Mouse (Mus musculus) ES-E14 (cell line): ENCODE measurements at regions not wholly inside any gene's neighbourhood (a gene's known extent, or its start where the extent isn't known, plus 50 kb on each side); places are given as distances from the start of the nearest gene placed in this dataset.

Source experiments
- DNase-seq: peaks from one replicate; pipeline ENCODE4 v3.0.0-alpha.2; 2013; ENCODE audit warnings: low read depth, low spot score
- H3K27ac ChIP-seq: 2 replicates; pipeline ENCODE4 v1.5.1; 2012; ENCODE audit warnings: low read depth, mild to moderate bottlenecking, low read length, moderate library complexity, mixed read lengths; ENCODE audit not compliant: poor library complexity, insufficient read depth, severe bottlenecking
- H3K36me3 ChIP-seq: 2 replicates; pipeline ENCODE4 v1.6.1; 2012; ENCODE audit warnings: mild to moderate bottlenecking, low read length, moderate library complexity, mixed read lengths; ENCODE audit not compliant: control insufficient read depth, poor library complexity, insufficient read depth, severe bottlenecking
- H3K4me1 ChIP-seq, 2 experiments: fragments of 150-350 bp in 1 of 2; sonication (generic) in 1 of 2; 2 replicates each; pipeline ENCODE4 v1.6.1; 2012; ENCODE audit warnings: low read length in 2 of 2, mild to moderate bottlenecking in 1 of 2, mixed read lengths in 1 of 2; ENCODE audit not compliant: control insufficient read depth in 2 of 2, insufficient read depth in 2 of 2, poor library complexity in 1 of 2
- H3K4me3 ChIP-seq, 2 experiments: fragments of 150-350 bp in 1 of 2; sonication (generic) in 1 of 2; 2 replicates each; pipeline ENCODE4 v1.5.1; 2012; ENCODE audit warnings: low read length in 2 of 2, low read depth in 1 of 2, mild to moderate bottlenecking in 1 of 2, mixed read lengths in 1 of 2; ENCODE audit not compliant: insufficient read depth in 1 of 2, poor library complexity in 1 of 2, severe bottlenecking in 1 of 2
- H3K9ac ChIP-seq: 2 replicates; pipeline ENCODE4 v1.6.1; 2012; ENCODE audit warnings: low read depth, mild to moderate bottlenecking, low read length, mixed read lengths; ENCODE audit not compliant: poor library complexity, insufficient read depth, severe bottlenecking
- H3K9me3 ChIP-seq: fragments of 150-350 bp; sonication (generic); 2 replicates; pipeline ENCODE4 v1.6.1; 2012; ENCODE audit warnings: low read depth, mild to moderate bottlenecking, low read length; ENCODE audit not compliant: control insufficient read depth, insufficient read depth
- CHD2 ChIP-seq: IDR thresholded peaks from 2 replicates; pipeline ENCODE4 v1.6.1; 2014; ENCODE audit warnings: mild to moderate bottlenecking, low read depth, low read length, inconsistent platforms
- HCFC1 ChIP-seq: IDR thresholded peaks from 2 replicates; pipeline ENCODE4 v1.6.1; 2012; ENCODE audit warnings: low read length, inconsistent platforms, borderline replicate concordance; ENCODE audit not compliant: insufficient read depth
- MAFK ChIP-seq: IDR thresholded peaks from 2 replicates; pipeline ENCODE4 v1.6.1; 2014; ENCODE audit warnings: mild to moderate bottlenecking, low read depth, low read length, inconsistent platforms; ENCODE audit not compliant: insufficient read depth
- ZC3H11A ChIP-seq: IDR thresholded peaks from 2 replicates; pipeline ENCODE4 v1.6.1; 2012; ENCODE audit warnings: low read depth, mild to moderate bottlenecking, inconsistent platforms, low read length, borderline replicate concordance
- ZNF384 ChIP-seq: IDR thresholded peaks from 2 replicates; pipeline ENCODE4 v1.6.1; 2012; ENCODE audit warnings: low read depth, low read length, inconsistent platforms
- in situ Hi-C, 2 experiments: fragments of 600-800 bp; cut with MboI; formaldehyde crosslinking; loops; one replicate each; pipeline ENCODE4 v1.15.1; 2025; ENCODE audit warnings: low sequenced_read_pairs in 2 of 2, inconsistent platforms in 1 of 2; ENCODE audit not compliant: unreplicated experiment in 2 of 2

DNA sequence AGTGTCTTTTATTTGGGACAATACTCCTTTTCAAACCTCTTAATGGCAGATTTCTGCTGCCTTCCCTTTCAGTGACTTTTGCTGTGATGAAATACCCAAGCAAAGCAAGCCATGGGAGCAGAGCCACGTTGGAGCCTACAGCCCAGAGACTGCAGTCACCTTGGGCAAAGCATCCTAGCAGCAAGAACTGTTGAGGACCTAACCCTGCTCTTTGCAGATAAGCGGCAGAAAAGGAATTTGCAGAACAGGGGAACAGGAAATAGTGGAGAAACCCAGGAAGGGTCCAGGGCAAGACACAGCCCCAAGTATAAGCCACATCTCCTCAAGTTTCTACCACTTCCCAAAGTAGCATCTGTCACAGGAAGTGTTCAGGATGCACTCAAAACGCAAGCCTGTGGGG is 426.5 kb downstream of the Prss52 start:
- TF ChIP-seq MAFK (no peak), ZNF384 (no peak), HCFC1 (no peak), ZC3H11A (no peak), CHD2 (no peak)
- no peak for DNase-seq
- Histone ChIP-seq H3K9ac (no peak overlapping the region), H3K4me1 (no peaks in the 10 kb centered on the region), H3K36me3 (no peaks in the 10 kb centered on the region), H3K4me3 (no peak overlapping the region), H3K9me3 (no peaks in the 10 kb centered on the region), H3K27ac (no peak overlapping the region)
- in situ Hi-C loops = no loop called here

DNA sequence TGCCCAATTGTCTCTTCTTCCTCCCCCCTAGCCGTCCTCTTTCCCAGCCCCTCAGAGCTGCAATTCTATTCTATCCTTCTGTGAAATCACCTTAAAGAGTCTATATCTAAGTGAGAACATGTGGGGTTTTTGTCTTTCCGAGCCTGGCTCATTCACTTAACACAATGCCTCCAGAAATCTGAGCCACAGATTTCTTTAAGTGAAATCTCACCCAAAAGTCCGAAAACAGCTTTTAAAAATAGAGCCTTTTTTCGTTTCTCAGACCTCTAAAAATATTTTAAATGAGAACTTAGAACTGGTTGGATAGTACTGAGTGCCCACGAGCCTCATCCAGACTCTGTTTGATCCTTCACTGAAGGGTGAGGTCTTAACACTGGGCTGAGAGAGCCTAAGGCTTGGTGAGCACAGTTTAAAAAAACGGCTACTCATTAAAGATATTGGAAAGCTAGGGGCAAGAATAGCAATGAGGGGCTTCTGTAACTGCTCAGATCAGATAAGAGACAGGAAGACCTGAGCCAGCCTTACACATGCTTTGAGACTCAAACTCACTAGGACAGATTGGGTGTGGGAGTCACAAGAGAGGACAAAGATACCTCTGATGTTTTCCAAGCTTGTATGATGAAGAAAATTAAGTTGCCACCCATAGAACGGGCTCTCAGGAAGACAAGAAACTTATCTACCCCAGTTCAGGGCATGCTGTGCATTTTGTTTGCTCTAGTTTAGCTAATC is 427.3 kb downstream of the Prss52 start:
- Histone ChIP-seq H3K27ac (no peak overlapping the region), H3K36me3 (no peaks in the 10 kb centered on the region)
- DNase-seq = no peak

DNA sequence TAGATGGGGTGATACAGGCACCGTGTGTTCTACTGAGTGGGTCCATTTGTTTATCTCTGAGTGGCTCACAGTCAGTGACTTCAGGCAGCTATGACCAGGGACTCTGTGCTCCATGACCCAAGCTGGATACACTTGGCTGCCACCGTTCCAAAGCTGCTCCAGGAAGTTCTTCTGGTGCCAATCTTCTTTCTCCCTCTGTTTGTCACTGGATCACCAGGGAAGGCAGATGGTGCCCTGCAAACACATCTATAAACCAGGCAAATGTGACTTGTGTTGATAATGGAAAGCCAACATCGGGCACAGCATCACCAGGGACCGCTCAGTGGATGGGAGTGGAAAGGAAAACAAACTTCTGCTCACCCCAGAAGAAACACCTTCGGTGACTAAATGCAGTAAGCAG is 428.3 kb downstream of the Prss52 start:
- in situ Hi-C loops = no loop called here
- H3K27ac ChIP-seq = no peak overlapping the region
- no peaks in the 10 kb centered on the region for H3K36me3 ChIP-seq

More for the DNA sequence above, 427.3 kb downstream of the Prss52 start:
- no peak overlapping the region for H3K9ac ChIP-seq
- in situ Hi-C loops = no loop called here
- TF ChIP-seq ZC3H11A (no peak), CHD2 (no peak), HCFC1 (no peak), ZNF384 (no peak), MAFK (no peak)
- H3K4me3 ChIP-seq = no peak overlapping the region
- H3K4me1 ChIP-seq = no peaks in the 10 kb centered on the region
- H3K9me3 ChIP-seq = no peaks in the 10 kb centered on the region

GRCm38 (mm10) chr14:64533591-64534151 is 429.6 kb downstream of the Prss52 start:
- Histone ChIP-seq H3K27ac (no peak overlapping the region), H3K9me3 (no peaks in the 10 kb centered on the region), H3K9ac (no peak overlapping the region), H3K4me1 (no peaks in the 10 kb centered on the region; a peak in 1 of 4 replicates), H3K36me3 (no peaks in the 10 kb centered on the region), H3K4me3 (no peak overlapping the region)
- no peak for TF ChIP-seq CHD2
- TF ChIP-seq ZC3H11A = no peak
- TF ChIP-seq HCFC1 = no peak
- TF ChIP-seq ZNF384 = no peak
- TF ChIP-seq MAFK = no peak
- in situ Hi-C loops = no loop called here
- no peak for DNase-seq

More for the DNA sequence above, 428.3 kb downstream of the Prss52 start:
- H3K4me3 ChIP-seq = no peak overlapping the region
- H3K9ac ChIP-seq = no peak overlapping the region
- no peak for DNase-seq
- no peaks in the 10 kb centered on the region for H3K9me3 ChIP-seq
- no peaks in the 10 kb centered on the region; a peak in 1 of 4 replicates for H3K4me1 ChIP-seq
- TF ChIP-seq ZNF384 = no peak

DNA sequence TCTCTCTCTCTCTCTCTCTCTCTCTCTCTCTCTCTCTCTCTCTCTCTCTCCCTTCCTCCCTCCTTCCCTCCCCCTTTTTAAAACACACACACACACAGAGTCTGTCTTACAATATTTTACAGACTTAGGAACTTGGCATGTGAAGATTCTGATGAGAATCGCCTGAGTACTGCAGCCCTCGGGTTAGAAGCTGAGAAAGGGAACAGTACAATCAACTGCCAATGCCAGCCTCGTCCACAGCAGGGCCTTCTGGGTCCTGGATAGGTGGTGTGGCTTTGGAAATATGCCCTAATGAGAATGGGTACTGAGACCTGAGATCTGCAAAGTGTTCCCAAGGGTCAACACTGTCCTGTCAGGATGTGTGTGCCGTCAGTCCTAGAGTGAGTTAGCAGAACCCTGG is 430.1 kb downstream of the Prss52 start:
- TF ChIP-seq MAFK (no peak), ZNF384 (no peak), HCFC1 (no peak), CHD2 (no peak), ZC3H11A (no peak)
- no peak for DNase-seq
- H3K27ac ChIP-seq = no peak overlapping the region
- H3K36me3 ChIP-seq = no peaks in the 10 kb centered on the region
- no peaks in the 10 kb centered on the region for H3K9me3 ChIP-seq
- no peaks in the 10 kb centered on the region; a peak in 1 of 4 replicates for H3K4me1 ChIP-seq
- no peak overlapping the region for H3K9ac ChIP-seq
- no peak overlapping the region for H3K4me3 ChIP-seq
- in situ Hi-C loops = no loop called here
